Mouse (Mus musculus): Measurements from ENCODE around the gene Ostm1. TPM values are rescaled to one million over a fixed set of nuclear protein-coding genes. Genes with fewer than 3 reads are reported as not detected.

Ostm1 gene
- total and polyA plus RNA-seq, 3 experiments = 4.0 to 60.5 (median 24.5) TPM

DNA sequence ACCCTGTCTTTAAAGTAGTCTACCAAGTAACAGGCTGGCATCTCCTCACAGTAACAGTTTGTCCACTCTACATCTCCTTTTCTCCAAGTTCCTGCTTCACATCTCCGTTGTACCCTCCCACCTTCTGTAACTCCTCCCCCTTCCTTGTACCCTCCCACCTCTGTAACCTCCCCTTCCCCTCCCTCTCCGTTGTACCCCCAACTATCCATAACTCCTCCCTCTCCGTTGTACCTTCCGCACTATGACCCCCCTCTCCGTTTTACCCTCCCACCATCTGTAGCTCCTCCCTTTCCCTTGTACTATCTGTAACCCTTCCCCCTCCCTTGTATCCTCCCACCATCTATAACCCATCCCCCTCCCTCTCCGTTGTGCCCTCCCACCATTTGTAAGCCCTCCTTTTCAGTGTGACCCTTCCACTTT, 97.0 kb downstream of the Ostm1 start:
- Histone ChIP-seq H3K9me3 (replicated peaks) (no peaks in the 10 kb centered on the region), H3K36me3 (replicated peaks) (peaks cover 33% of the 10 kb centered on the region), H3K4me1 (ENCODE audit: insufficient read depth, low read depth, low read length) (peaks cover 14% of the 10 kb centered on the region), H3K27me3 (ENCODE audit: insufficient read depth, low read length) (no peaks in the 10 kb centered on the region), H3K4me3 (ENCODE audit: low read depth, low read length) (no peak overlapping the region; the same call in 1 of the 2 replicates)
- DNase-seq (ENCODE audit: low spot score) (peak; percentile 39), ATAC-seq (ENCODE audit: extremely low read depth, insufficient number of reproducible peaks, low FRiP score, poor library complexity, severe bottlenecking) (peak; percentile 47; the same call in 1 of the 2 replicates)
- TF ChIP-seq GATA2 (IDR thresholded peaks at IDR 0.05; ENCODE audit: borderline replicate concordance, low read depth, low read length) (no peak), GATA1 (IDR thresholded peaks at IDR 0.05; ENCODE audit: borderline replicate concordance, low read length) (no peak)

DNA sequence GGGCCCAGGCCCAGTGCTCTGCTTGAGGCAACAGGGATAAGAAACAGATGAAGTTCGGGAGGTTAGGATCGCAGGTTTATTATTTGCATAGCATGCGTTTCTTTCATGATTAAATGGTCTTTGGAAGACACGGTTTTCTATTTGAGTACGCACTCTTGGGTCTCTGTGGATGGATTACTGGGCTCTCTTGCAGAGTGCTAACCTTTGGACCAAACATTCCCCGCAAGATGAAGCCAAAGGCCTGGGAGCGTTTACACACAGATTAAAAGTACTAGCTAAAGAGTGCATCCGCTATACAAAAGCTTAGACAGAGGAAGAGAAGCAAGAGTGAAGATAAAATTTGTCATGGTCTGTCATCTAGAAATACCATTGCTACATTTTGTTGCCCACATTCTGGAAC, 98.8 kb downstream of the Ostm1 start:
- Histone ChIP-seq H3K27me3 (ENCODE audit: insufficient read depth, low read length) (no peaks in the 10 kb centered on the region), H3K36me3 (replicated peaks) (peaks cover 41% of the 10 kb centered on the region), H3K4me1 (ENCODE audit: insufficient read depth, low read depth, low read length) (peaks cover 14% of the 10 kb centered on the region), H3K4me3 (ENCODE audit: low read depth, low read length) (no peak overlapping the region), H3K9me3 (replicated peaks) (no peaks in the 10 kb centered on the region)
- DNase-seq (ENCODE audit: low spot score) (no peak), ATAC-seq (ENCODE audit: extremely low read depth, insufficient number of reproducible peaks, low FRiP score, poor library complexity, severe bottlenecking) (no peak)
- no peak for TF ChIP-seq GATA2 (IDR thresholded peaks at IDR 0.05; ENCODE audit: borderline replicate concordance, low read depth, low read length)
- TF ChIP-seq TAL1 (conservative IDR thresholded peaks at IDR 0.05; ENCODE audit: low read depth, low read length) = no peak
- TF ChIP-seq POLR2AphosphoS5 (IDR thresholded peaks at IDR 0.05; ENCODE audit: insufficient replicate concordance, low read depth, low read length) = no peak
- TF ChIP-seq CTCF (IDR thresholded peaks at IDR 0.05; ENCODE audit: low read depth, low read length) = no peak
- TF ChIP-seq GATA1 (IDR thresholded peaks at IDR 0.05; ENCODE audit: borderline replicate concordance, low read length) = no peak

DNA sequence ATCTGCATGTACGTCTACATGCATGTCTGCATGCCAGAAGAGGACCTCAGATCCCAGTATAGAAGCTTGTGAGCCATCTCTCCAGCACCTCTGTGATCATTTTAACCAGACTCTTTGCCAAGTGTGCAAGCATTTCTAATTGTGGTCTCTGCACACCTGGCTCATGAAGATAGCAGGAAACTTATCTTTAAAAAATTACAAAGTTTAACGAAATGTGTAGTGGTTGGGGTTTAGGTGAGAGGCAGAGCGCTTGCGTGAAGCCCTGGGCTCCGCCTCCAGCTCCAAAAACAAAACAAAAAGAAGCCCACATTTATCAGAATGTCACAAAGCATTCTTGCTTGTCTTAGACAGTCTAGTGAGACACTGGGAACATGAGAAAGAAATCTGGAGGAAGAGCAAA, 104.3 kb downstream of the Ostm1 start:
- Histone ChIP-seq H3K9me3 (replicated peaks) (no peaks in the 10 kb centered on the region), H3K4me1 (ENCODE audit: insufficient read depth, low read depth, low read length) (peaks cover 6% of the 10 kb centered on the region; the same call in 1 of the 2 replicates), H3K4me3 (ENCODE audit: low read depth, low read length) (no peak overlapping the region), H3K27me3 (ENCODE audit: insufficient read depth, low read length) (no peaks in the 10 kb centered on the region), H3K36me3 (replicated peaks) (peaks cover 59% of the 10 kb centered on the region)
- TF ChIP-seq POLR2AphosphoS5 (IDR thresholded peaks at IDR 0.05; ENCODE audit: insufficient replicate concordance, low read depth, low read length) = no peak
- no peak for TF ChIP-seq GATA2 (IDR thresholded peaks at IDR 0.05; ENCODE audit: borderline replicate concordance, low read depth, low read length)
- no peak for DNase-seq (ENCODE audit: low spot score)
- ATAC-seq (ENCODE audit: extremely low read depth, insufficient number of reproducible peaks, low FRiP score, poor library complexity, severe bottlenecking) = no peak

DNA sequence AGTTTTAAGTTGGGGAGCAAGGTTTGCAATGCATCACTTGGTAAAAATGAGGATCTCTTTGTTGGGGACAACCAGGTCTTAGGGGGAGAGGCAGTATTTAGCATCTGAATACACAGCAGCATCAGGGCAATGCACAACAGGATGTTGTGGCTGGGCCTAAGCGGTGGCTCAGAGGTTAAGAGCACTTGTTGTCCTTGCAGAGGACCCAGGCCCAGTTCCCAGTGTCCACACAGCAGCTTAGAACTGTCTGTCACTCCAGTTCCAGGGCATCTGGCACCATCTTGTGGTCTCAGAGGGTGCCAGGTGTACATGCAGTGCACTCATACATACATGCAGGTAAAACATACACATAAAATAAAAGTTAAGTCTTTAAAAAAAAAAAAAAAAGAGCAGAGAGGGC, 106.1 kb downstream of the Ostm1 start:
- Histone ChIP-seq H3K4me1 (ENCODE audit: insufficient read depth, low read depth, low read length) (peaks cover 6% of the 10 kb centered on the region; the same call in 1 of the 2 replicates), H3K27me3 (ENCODE audit: insufficient read depth, low read length) (no peaks in the 10 kb centered on the region), H3K4me3 (ENCODE audit: low read depth, low read length) (no peak overlapping the region), H3K36me3 (replicated peaks) (peaks cover 59% of the 10 kb centered on the region), H3K9me3 (replicated peaks) (no peaks in the 10 kb centered on the region)
- ATAC-seq (ENCODE audit: extremely low read depth, insufficient number of reproducible peaks, low FRiP score, poor library complexity, severe bottlenecking) = no peak
- DNase-seq (ENCODE audit: low spot score) = no peak
- no peak for TF ChIP-seq GATA2 (IDR thresholded peaks at IDR 0.05; ENCODE audit: borderline replicate concordance, low read depth, low read length)
- no peak for TF ChIP-seq GATA1 (IDR thresholded peaks at IDR 0.05; ENCODE audit: borderline replicate concordance, low read length)
- TF ChIP-seq TAL1 (conservative IDR thresholded peaks at IDR 0.05; ENCODE audit: low read depth, low read length) = no peak
- TF ChIP-seq CTCF (IDR thresholded peaks at IDR 0.05; ENCODE audit: low read depth, low read length) = no peak
- no peak for TF ChIP-seq POLR2AphosphoS5 (IDR thresholded peaks at IDR 0.05; ENCODE audit: insufficient replicate concordance, low read depth, low read length)

DNA sequence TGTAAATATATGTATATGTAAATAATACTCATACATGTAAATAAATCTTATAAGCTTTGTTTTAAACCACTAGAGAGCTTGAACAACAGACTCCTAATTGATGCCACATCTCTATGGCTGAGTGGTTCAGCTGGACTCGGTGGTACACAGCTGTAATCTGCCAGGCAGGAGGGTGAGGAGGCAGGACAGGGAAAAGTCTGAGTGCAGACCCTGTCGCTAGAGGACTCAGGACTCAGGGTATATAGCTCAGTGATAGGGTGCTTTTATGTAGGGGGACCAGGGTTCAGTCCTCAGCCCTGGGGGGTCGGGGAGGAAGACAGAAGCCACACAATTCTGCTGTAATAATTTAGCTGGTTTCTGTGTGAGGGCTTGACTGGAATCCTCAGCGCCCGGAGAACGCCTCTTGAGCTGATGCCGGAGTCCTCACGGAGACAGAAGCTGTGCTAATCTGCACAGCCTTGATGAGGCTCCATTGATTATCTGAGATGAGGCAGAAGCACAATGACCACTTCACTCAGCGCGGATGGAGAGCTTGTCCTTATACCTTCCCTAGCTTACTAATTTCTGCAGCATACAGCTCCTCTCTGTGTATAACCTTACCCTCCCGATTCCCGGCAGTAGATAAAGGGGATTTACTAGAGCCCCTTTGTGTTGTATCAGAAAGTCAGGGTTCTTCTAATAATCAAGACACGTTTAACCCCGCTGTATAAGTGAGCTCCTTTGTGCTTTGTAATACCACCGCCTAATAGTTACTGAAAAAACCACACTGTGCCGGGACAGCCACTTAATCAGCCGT, 106.8 kb downstream of the Ostm1 start:
- Histone ChIP-seq H3K27me3 (ENCODE audit: insufficient read depth, low read length) (no peaks in the 10 kb centered on the region), H3K4me3 (ENCODE audit: low read depth, low read length) (no peak overlapping the region), H3K4me1 (ENCODE audit: insufficient read depth, low read depth, low read length) (peaks cover 6% of the 10 kb centered on the region; the same call in 1 of the 2 replicates), H3K9me3 (replicated peaks) (no peaks in the 10 kb centered on the region), H3K36me3 (replicated peaks) (peaks cover 66% of the 10 kb centered on the region)
- no peak for DNase-seq (ENCODE audit: low spot score)
- ATAC-seq (ENCODE audit: extremely low read depth, insufficient number of reproducible peaks, low FRiP score, poor library complexity, severe bottlenecking) = no peak
- TF ChIP-seq CTCF (IDR thresholded peaks at IDR 0.05; ENCODE audit: low read depth, low read length) = no peak
- no peak for TF ChIP-seq POLR2AphosphoS5 (IDR thresholded peaks at IDR 0.05; ENCODE audit: insufficient replicate concordance, low read depth, low read length)
- no peak for TF ChIP-seq TAL1 (conservative IDR thresholded peaks at IDR 0.05; ENCODE audit: low read depth, low read length)

DNA sequence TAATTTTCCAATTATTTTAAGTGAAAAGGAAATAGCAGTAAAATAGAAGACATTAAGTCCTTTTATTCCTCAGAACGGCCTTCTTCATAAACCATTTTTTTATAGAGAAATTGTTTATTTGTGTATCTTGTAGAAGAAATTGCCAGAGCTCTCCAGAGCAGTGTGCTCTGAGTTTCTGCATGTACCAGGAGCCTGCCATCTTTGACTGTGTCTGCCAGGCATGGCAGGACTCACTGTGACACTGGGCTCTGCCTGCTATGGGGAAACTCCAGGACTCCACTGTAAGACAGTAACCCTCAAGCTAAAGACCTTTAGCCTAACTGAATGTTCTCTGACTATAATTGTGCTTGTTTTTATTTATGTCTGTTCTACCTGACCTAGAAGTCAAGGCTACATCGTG, 107.4 kb downstream of the Ostm1 start:
- H3K9me3 ChIP-seq (replicated peaks) = no peaks in the 10 kb centered on the region
- no peak for TF ChIP-seq TAL1 (conservative IDR thresholded peaks at IDR 0.05; ENCODE audit: low read depth, low read length)
- no peak for TF ChIP-seq CTCF (IDR thresholded peaks at IDR 0.05; ENCODE audit: low read depth, low read length)
- no peak for TF ChIP-seq POLR2AphosphoS5 (IDR thresholded peaks at IDR 0.05; ENCODE audit: insufficient replicate concordance, low read depth, low read length)
- no peak for TF ChIP-seq GATA1 (IDR thresholded peaks at IDR 0.05; ENCODE audit: borderline replicate concordance, low read length)
- H3K27me3 ChIP-seq (ENCODE audit: insufficient read depth, low read length) = no peaks in the 10 kb centered on the region
- peaks cover 66% of the 10 kb centered on the region for H3K36me3 ChIP-seq (replicated peaks)
- no peak overlapping the region for H3K4me3 ChIP-seq (ENCODE audit: low read depth, low read length)
- DNase-seq (ENCODE audit: low spot score) (no peak), ATAC-seq (ENCODE audit: extremely low read depth, insufficient number of reproducible peaks, low FRiP score, poor library complexity, severe bottlenecking) (no peak)
- peaks cover 6% of the 10 kb centered on the region; the same call in 1 of the 2 replicates for H3K4me1 ChIP-seq (ENCODE audit: insufficient read depth, low read depth, low read length)
